Mouse (Mus musculus) ZHBTc4 (cell line): ENCODE results near the gene Slc15a2.

Source experiments
- DNase-seq: peaks from one replicate; pipeline ENCODE4 v3.0.0-alpha.2; 2011; ENCODE audit warnings: low read depth, low spot score

The Slc15a2 gene

GRCm38 (mm10) chr16:36770191-36770771 lies 14.5 kb downstream of the Slc15a2 start:
- DNase-seq, result peak; percentile 35

GRCm38 (mm10) chr16:36751979-36752378 lies 32.8 kb downstream of the Slc15a2 start:
- DNase-seq, result no peak

- no peak for DNase-seq
These were observed 37.0 kb downstream of the Slc15a2 start for GRCm38 (mm10) chr16:36747767-36748166.

GRCm38 (mm10) chr16:36747068-36747467 lies 37.7 kb downstream of the Slc15a2 start:
- peak; percentile 89 for DNase-seq

- DNase-seq, result no peak
These were observed 41.2 kb downstream of the Slc15a2 start for GRCm38 (mm10) chr16:36743580-36743979.

- no peak for DNase-seq
These were observed 45.3 kb downstream of the Slc15a2 start for GRCm38 (mm10) chr16:36739404-36739930.

- DNase-seq, result no peak
These were observed 49.3 kb downstream of the Slc15a2 start for GRCm38 (mm10) chr16:36735421-36735820.

GRCm38 (mm10) chr16:36733827-36734226 lies 50.9 kb downstream of the Slc15a2 start:
- DNase-seq, result no peak

- no peak for DNase-seq
These were observed 52.2 kb downstream of the Slc15a2 start for GRCm38 (mm10) chr16:36732572-36732971.

GRCm38 (mm10) chr16:36728959-36729358 lies 55.8 kb downstream of the Slc15a2 start:
- DNase-seq, result no peak

GRCm38 (mm10) chr16:36723880-36724443 lies 60.8 kb downstream of the Slc15a2 start:
- no peak for DNase-seq

GRCm38 (mm10) chr16:36722739-36723138 lies 62.0 kb downstream of the Slc15a2 start:
- peak; percentile 32 for DNase-seq

- DNase-seq, result peak; percentile 64
These were observed 64.3 kb downstream of the Slc15a2 start for GRCm38 (mm10) chr16:36720194-36721055.

GRCm38 (mm10) chr16:36718637-36719036 lies 66.1 kb downstream of the Slc15a2 start:
- no peak for DNase-seq

- no peak for DNase-seq
These were observed 67.3 kb downstream of the Slc15a2 start for GRCm38 (mm10) chr16:36717481-36717880.

GRCm38 (mm10) chr16:36711760-36712159 lies 73.0 kb downstream of the Slc15a2 start:
- no peak for DNase-seq

- DNase-seq, result peak; percentile 83
These were observed 74.0 kb downstream of the Slc15a2 start for GRCm38 (mm10) chr16:36710794-36711193.

GRCm38 (mm10) chr16:36709405-36709804 lies 75.4 kb downstream of the Slc15a2 start:
- DNase-seq, result peak; percentile 37

GRCm38 (mm10) chr16:36708751-36709150 lies 76.0 kb downstream of the Slc15a2 start:
- no peak for DNase-seq

- DNase-seq, result peak; percentile 95
These were observed 76.9 kb downstream of the Slc15a2 start for GRCm38 (mm10) chr16:36707702-36708423.

GRCm38 (mm10) chr16:36700484-36700883 lies 84.3 kb downstream of the Slc15a2 start:
- no peak for DNase-seq
